ENCODE assay signal across 18 mouse cellular contexts in the genomic region with DNA sequence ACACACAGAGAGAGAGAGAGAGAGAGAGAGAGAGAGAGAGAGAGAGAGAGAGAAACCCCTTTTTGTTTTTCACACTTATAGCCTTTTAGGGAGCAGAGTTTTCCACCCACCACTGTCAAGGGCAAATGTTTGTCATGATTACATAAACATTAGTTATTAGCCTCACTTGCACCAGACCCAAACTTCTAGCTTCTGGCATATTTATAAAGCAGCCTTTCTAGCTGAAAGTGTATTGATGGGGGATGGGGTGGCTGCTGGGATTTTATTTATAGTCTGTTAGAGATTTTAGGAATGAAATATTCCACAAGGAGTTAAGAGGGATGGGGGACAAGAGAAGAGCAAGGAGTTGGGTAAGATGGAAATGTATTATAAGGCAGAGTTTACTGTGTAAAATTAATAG. TPM values are rescaled to one million over a fixed set of nuclear protein-coding genes. Genes with fewer than 3 reads are reported as not detected.
DNase-seq lines count a peak whose midpoint lies in the region; ATAC-seq and TF ChIP-seq lines count a peak whose summit lies in the region.
"Had no signal": no experiment of that assay in that cellular context is flagged by ENCODE, and none has a peak within 500 bp of the region (broad histone marks: within the 10 kb centered on the region; RNA-seq: fewer than 3 reads in every experiment).

No protein-coding gene starts in this region.

- no peak for ATAC-seq in liver, embryonic 12.5 days
- ATAC-seq: Patski had no signal

- intact Hi-C loops in heart, postnatal 10 days (cut with DNase I) = no loop called here

- H3K4me2 ChIP-seq in liver, embryonic 12.5 days = no peak overlapping the region
- H3K4me2 ChIP-seq: forebrain, embryonic 12.5 days; heart, embryonic 15.5 days; hindbrain, embryonic 14.5 days; midbrain, embryonic 12.5 days; neural tube, embryonic 15.5 days; stomach, embryonic 15.5 days had no signal

- TF ChIP-seq CTCF in liver, adult 2 months (IDR thresholded peaks at IDR 0.05; ENCODE audit: low read depth, low read length) = no peak

- H3K27me3 ChIP-seq in liver, adult 2 months (ENCODE audit: control insufficient read depth, insufficient read depth, low read length) = no peaks in the 10 kb centered on the region
- no peaks in the 10 kb centered on the region for H3K27me3 ChIP-seq in liver, embryonic 12.5 days (replicated peaks)
- H3K27me3 ChIP-seq: forebrain, embryonic 12.5 days; heart, embryonic 15.5 days; midbrain, embryonic 12.5 days; neural tube, embryonic 15.5 days; Patski; stomach, embryonic 15.5 days had no signal

- H3K9me3 ChIP-seq in liver, embryonic 12.5 days (replicated peaks) = 0 out of 2 replicates have a peak, but pooled peaks cover 4% of the 10 kb centered on the region
- H3K9me3 ChIP-seq: forebrain, embryonic 12.5 days; heart, embryonic 15.5 days; midbrain, embryonic 12.5 days; neural tube, embryonic 15.5 days; stomach, embryonic 15.5 days had no signal

- TF ChIP-seq POLR2A in liver, adult 2 months (IDR thresholded peaks at IDR 0.05; ENCODE audit: extremely low read depth, insufficient read depth, low read length) = no peak

- peak overlapping the region; percentile 97 for H3K27ac ChIP-seq in liver, adult 2 months (replicated peaks; ENCODE audit: insufficient read depth, low read depth, low read length)
- no peak overlapping the region for H3K27ac ChIP-seq in liver, embryonic 12.5 days
- H3K27ac ChIP-seq in brown adipose tissue, adult 24 weeks (replicated peaks; ENCODE audit: low read depth, low read length) = peak overlapping the region; percentile 96
- H3K27ac ChIP-seq: forebrain, embryonic 12.5 days; heart, embryonic 15.5 days; hindbrain, embryonic 14.5 days; liver, embryonic 14.5 days; midbrain, embryonic 12.5 days; neural tube, embryonic 15.5 days had no signal

- H3K4me1 ChIP-seq in liver, adult 2 months (ENCODE audit: control insufficient read depth, insufficient read depth, low read length) = peaks cover 12% of the 10 kb centered on the region
- peaks cover 16% of the 10 kb centered on the region; the same call in 1 of the 2 replicates for H3K4me1 ChIP-seq in liver, embryonic 12.5 days
- H3K4me1 ChIP-seq in brown adipose tissue, adult 24 weeks (ENCODE audit: control insufficient read depth, insufficient read depth, insufficient read length, low read length) = peaks cover 12% of the 10 kb centered on the region
- H3K4me1 ChIP-seq: forebrain, embryonic 12.5 days had no signal

- no peak overlapping the region for H3K9ac ChIP-seq in liver, adult 2 months (ENCODE audit: low read depth, low read length)
- H3K9ac ChIP-seq in liver, embryonic 12.5 days = no peak overlapping the region
- H3K9ac ChIP-seq: forebrain, embryonic 12.5 days; heart, embryonic 15.5 days; hindbrain, embryonic 14.5 days; liver, embryonic 14.5 days; midbrain, embryonic 12.5 days; neural tube, embryonic 15.5 days; stomach, embryonic 15.5 days had no signal

- DNase-seq in adrenal gland, postnatal 14 days = peak; percentile 33
- no peak for DNase-seq in adrenal gland, postnatal 25 days
- peak; percentile 60 for DNase-seq in liver, adult 2 months (ENCODE audit: extremely low read depth, low read depth, low spot score)
- peak; percentile 67 for DNase-seq in lung, postnatal 10 days
- DNase-seq in heart, postnatal 10 days = no peak
- DNase-seq in spleen, adult 18-20 months = no peak
- DNase-seq: cerebellum, adult 2 months; thymus, postnatal 36 days had no signal

- no peaks in the 10 kb centered on the region for H3K36me3 ChIP-seq in liver, adult 2 months (ENCODE audit: control insufficient read depth, insufficient read depth, low read length)
- no peaks in the 10 kb centered on the region for H3K36me3 ChIP-seq in liver, embryonic 12.5 days
- H3K36me3 ChIP-seq: forebrain, embryonic 12.5 days; heart, embryonic 15.5 days; midbrain, embryonic 12.5 days; neural tube, embryonic 15.5 days; stomach, embryonic 15.5 days had no signal

- peaks cover 2% of the 10 kb centered on the region; the same call in 1 of the 2 replicates for H3K79me2 ChIP-seq in liver, adult 2 months (ENCODE audit: control insufficient read depth, insufficient read depth, low read length)

- H3K4me3 ChIP-seq in liver, adult 2 months (ENCODE audit: insufficient read depth, low read depth, low read length) = no peak overlapping the region
- no peak overlapping the region for H3K4me3 ChIP-seq in liver, embryonic 12.5 days
- H3K4me3 ChIP-seq in brown adipose tissue, adult 24 weeks (ENCODE audit: insufficient read depth, low read depth, low read length) = no peak overlapping the region
- H3K4me3 ChIP-seq: forebrain, embryonic 12.5 days; heart, embryonic 15.5 days; midbrain, embryonic 12.5 days; neural tube, embryonic 15.5 days; stomach, embryonic 15.5 days had no signal

RNA-seq across cellular contexts. Expression of gene Sox5, which starts 27.4 kb away (rescaled TPM):
- 11.5 and 18.5 TPM in 2 replicates for total RNA-seq in adrenal gland, postnatal 14 days (2021)
- 10.8 and 14.7 TPM in 2 replicates for total RNA-seq in adrenal gland, postnatal 25 days (2021)
- total RNA-seq in liver, adult 2 months (2014; rRNA removed) = 31.6 and 37.5 TPM in 2 replicates
- polyA plus RNA-seq in liver, adult 2 months (2012; rRNA removed) = 6.7 and 7.5 TPM in 2 replicates
- 5.9 and 6.2 TPM in 2 replicates for polyA plus RNA-seq in liver, embryonic 12.5 days (2016; fragmentation: Nextera tagmentation; extraction: Ambion mirVana)
- 4.6 and 4.9 TPM in 2 replicates for polyA plus RNA-seq in brown adipose tissue, adult 24 weeks (2012; ENCODE audit: insufficient read depth, insufficient read length, missing spikeins)
- total RNA-seq in heart, postnatal 10 days (2021) = 1 to 10 TPM; 3.4 to 5.5 TPM

Comparison
In these comparisons a context has a peak if more than half of its experiments do, and no peak if none do; other contexts are left out.
1. DNase-seq: peak in adrenal gland, postnatal 14 days (single experiment), liver, adult 2 months (single experiment) and lung, postnatal 10 days (single experiment); none in adrenal gland, postnatal 25 days (single experiment), heart, postnatal 10 days (0 of 2) and spleen, adult 18-20 months (0 of 2).